Mouse (Mus musculus): ENCODE data around the gene Tmem196. TPM values are rescaled to one million over a fixed set of nuclear protein-coding genes. Genes with fewer than 3 reads are reported as not detected.
"Not testable (repeated sequence)": the region's sequence is repeated elsewhere in the genome, so short reads cannot be mapped to it uniquely, and the experiment has no call there.

The Tmem196 gene
- polyA plus RNA-seq, 1 experiment from 2014 or later = 0.59 TPM

GRCm38 (mm10) chr12:120028089-120028959 is 82.7 kb downstream of the Tmem196 start:
- H3K27me3 ChIP-seq; H3K4me3 ChIP-seq (replicated peaks); ATAC-seq (ENCODE audit: insufficient number of reproducible peaks, insufficient read depth, low FRiP score, low TSS enrichment, low read depth); H3K9me3 ChIP-seq; H3K9ac ChIP-seq (replicated peaks); H3K4me1 ChIP-seq (replicated peaks); H3K27ac ChIP-seq; H3K36me3 ChIP-seq; H3K4me2 ChIP-seq: not testable (repeated sequence)
- WGBS = 87% methylated on average over 15 of the region's 15 CpGs
